Mouse (Mus musculus) erythroblast, embryonic 14.5 days (primary cell): Measurements from ENCODE around the gene Plekhd1. TPM values are rescaled to one million over a fixed set of nuclear protein-coding genes. Genes with fewer than 3 reads are reported as not detected.

Experiments used
- H3K27me3 ChIP-seq: 2 replicates; pipeline ENCODE4 v1.6.1; 2012; ENCODE audit warnings: inconsistent platforms; ENCODE audit not compliant: control insufficient read depth
- H3K36me3 ChIP-seq: 2 replicates; pipeline ENCODE4 v1.6.1; 2012; ENCODE audit warnings: mild to moderate bottlenecking, inconsistent platforms; ENCODE audit not compliant: control insufficient read depth
- H3K4me1 ChIP-seq: 2 replicates; pipeline ENCODE4 v1.6.1; 2012; ENCODE audit warnings: inconsistent platforms; ENCODE audit not compliant: control insufficient read depth
- H3K4me3 ChIP-seq: replicated peaks from 2 replicates; pipeline ENCODE3; 2012; ENCODE audit warnings: moderate library complexity, mild to moderate bottlenecking, inconsistent platforms
- H3K9me3 ChIP-seq: 2 replicates; pipeline ENCODE4 v1.6.1; 2012; ENCODE audit warnings: low read length, inconsistent platforms, mixed read lengths; ENCODE audit not compliant: control insufficient read depth
- GATA1 ChIP-seq: IDR thresholded peaks from 2 replicates; pipeline ENCODE4 v1.6.1; 2012; ENCODE audit warnings: low read length, inconsistent platforms, mixed read lengths
- TAL1 ChIP-seq: IDR thresholded peaks from 3 replicates; pipeline ENCODE4 v1.6.1; 2012; ENCODE audit warnings: low read length, inconsistent platforms, mixed read lengths
- polyA plus RNA-seq: library from polyadenylated mRNA; stranded (reverse); fragments of >175 nt; gene quantifications from 2 replicates; pipeline ENCODE4 v1.2.3, GENCODE M21; 2012

The Plekhd1 gene
- polyA plus RNA-seq, 1 experiment, result 0.01 TPM

GRCm38 (mm10) chr12:80736464-80737282 is 44.3 kb downstream of the Plekhd1 start:
- Histone ChIP-seq H3K36me3 (no peaks in the 10 kb centered on the region), H3K4me3 (no peak overlapping the region), H3K9me3 (no peaks in the 10 kb centered on the region), H3K27me3 (peaks cover 48% of the 10 kb centered on the region), H3K4me1 (peaks cover 4% of the 10 kb centered on the region; the same call in 1 of the 2 replicates)
- TF ChIP-seq TAL1, result no peak
- TF ChIP-seq GATA1, result no peak

- peaks cover 53% of the 10 kb centered on the region for H3K27me3 ChIP-seq
- H3K4me3 ChIP-seq, result no peak overlapping the region
- no peaks in the 10 kb centered on the region for H3K9me3 ChIP-seq
- no peaks in the 10 kb centered on the region for H3K36me3 ChIP-seq
- H3K4me1 ChIP-seq, result peaks cover 4% of the 10 kb centered on the region; the same call in 1 of the 2 replicates
- TF ChIP-seq GATA1, result no peak
Measured at GRCm38 (mm10) chr12:80737283-80737600, 44.9 kb downstream of the Plekhd1 start.

DNA sequence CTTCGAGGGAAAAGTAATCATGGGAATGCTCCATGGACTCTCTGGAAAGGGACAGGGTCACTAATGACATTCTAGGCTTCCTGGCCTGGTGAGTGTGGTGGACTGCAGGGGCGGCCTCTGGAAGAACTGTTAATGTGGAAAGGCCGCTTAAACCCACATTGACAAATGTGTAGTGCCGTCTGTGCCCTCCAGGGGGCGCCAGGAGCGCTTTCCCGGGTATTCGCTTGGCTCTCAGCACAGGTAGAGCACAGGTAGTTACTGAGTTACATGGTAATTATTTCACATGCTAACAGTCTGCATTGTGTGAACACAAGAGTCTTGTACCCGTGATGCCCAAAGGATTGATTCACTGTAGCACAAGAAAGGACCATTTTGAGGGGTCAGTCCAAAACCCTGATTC is 47.1 kb downstream of the Plekhd1 start:
- TF ChIP-seq GATA1 (no peak), TAL1 (no peak)
- peaks cover 71% of the 10 kb centered on the region for H3K27me3 ChIP-seq
- H3K4me1 ChIP-seq, result peaks cover 4% of the 10 kb centered on the region; the same call in 1 of the 2 replicates
- H3K9me3 ChIP-seq, result no peaks in the 10 kb centered on the region
- H3K36me3 ChIP-seq, result no peaks in the 10 kb centered on the region
- no peak overlapping the region for H3K4me3 ChIP-seq

DNA sequence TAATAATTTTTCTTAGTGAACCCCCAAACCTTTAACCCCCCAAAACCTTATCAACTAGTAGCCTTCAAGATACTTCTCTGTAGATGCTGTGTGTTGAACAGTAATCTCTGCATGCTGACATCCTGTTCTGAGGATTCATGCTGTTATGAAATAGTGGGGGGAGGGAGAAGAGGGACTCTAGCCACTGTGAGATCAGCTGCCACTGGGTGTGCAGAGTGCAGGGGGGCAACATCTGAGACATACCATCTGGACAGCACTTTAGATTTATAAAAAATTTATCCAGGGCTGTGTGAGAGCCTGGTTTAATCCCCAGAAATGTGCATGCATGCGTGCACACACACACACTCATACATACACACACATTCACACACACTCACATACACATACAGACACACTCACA is 52.2 kb downstream of the Plekhd1 start:
- H3K27me3 ChIP-seq, result peaks cover 76% of the 10 kb centered on the region

GRCm38 (mm10) chr12:80746031-80746813 is 53.8 kb downstream of the Plekhd1 start:
- Histone ChIP-seq H3K4me3 (no peak overlapping the region), H3K9me3 (no peaks in the 10 kb centered on the region), H3K27me3 (peaks cover 79% of the 10 kb centered on the region), H3K36me3 (no peaks in the 10 kb centered on the region), H3K4me1 (no peaks in the 10 kb centered on the region)
- TF ChIP-seq GATA1 (no peak), TAL1 (no peak)

More for the DNA sequence above, 52.2 kb downstream of the Plekhd1 start:
- no peaks in the 10 kb centered on the region for H3K9me3 ChIP-seq
- H3K4me3 ChIP-seq, result no peak overlapping the region
- no peaks in the 10 kb centered on the region for H3K36me3 ChIP-seq
- no peaks in the 10 kb centered on the region for H3K4me1 ChIP-seq
- TF ChIP-seq GATA1, result no peak
- no peak for TF ChIP-seq TAL1

- Histone ChIP-seq H3K27me3 (peaks cover 84% of the 10 kb centered on the region), H3K4me1 (no peaks in the 10 kb centered on the region), H3K4me3 (no peak overlapping the region), H3K36me3 (no peaks in the 10 kb centered on the region), H3K9me3 (no peaks in the 10 kb centered on the region)
- TF ChIP-seq GATA1, result no peak
- no peak for TF ChIP-seq TAL1
Measured at GRCm38 (mm10) chr12:80751556-80751955, 59.2 kb downstream of the Plekhd1 start.

- peaks cover 94% of the 10 kb centered on the region for H3K27me3 ChIP-seq
- H3K36me3 ChIP-seq, result no peaks in the 10 kb centered on the region
- H3K4me1 ChIP-seq, result peaks cover 21% of the 10 kb centered on the region
- peak overlapping the region; percentile 44 for H3K4me3 ChIP-seq
- peaks cover 22% of the 10 kb centered on the region; the same call in 1 of the 2 replicates for H3K9me3 ChIP-seq
- TF ChIP-seq TAL1 (no peak), GATA1 (no peak)
Measured at GRCm38 (mm10) chr12:80757751-80758558, 65.6 kb downstream of the Plekhd1 start.

GRCm38 (mm10) chr12:80758559-80759386 is 66.4 kb downstream of the Plekhd1 start:
- H3K4me1 ChIP-seq, result peaks cover 21% of the 10 kb centered on the region
- H3K9me3 ChIP-seq, result peaks cover 22% of the 10 kb centered on the region; the same call in 1 of the 2 replicates
- TF ChIP-seq GATA1, result no peak
- no peak for TF ChIP-seq TAL1
- peaks cover 95% of the 10 kb centered on the region for H3K27me3 ChIP-seq
- H3K36me3 ChIP-seq, result no peaks in the 10 kb centered on the region
- peak overlapping the region; percentile 44 for H3K4me3 ChIP-seq
